Mouse (Mus musculus) lung, postnatal 0 days (tissue): Measurements from ENCODE around the gene Ndufs7. TPM values are rescaled to one million over a fixed set of nuclear protein-coding genes. Genes with fewer than 3 reads are reported as not detected.

Source experiments
- ATAC-seq: fragments of 200-750 bp; cut with Nextera tagmentation; 2 replicates; pipeline ENCODE4 v1.8.0; 2017; ENCODE audit warnings: moderate library complexity
- DNase-seq: peaks from one replicate; pipeline ENCODE4 v3.0.0-alpha.2; 2016; ENCODE audit warnings: low spot score
- H3K27ac ChIP-seq: fragments of 300-500 bp; sonication (generic); 2 replicates; pipeline ENCODE4 v1.5.1; 2014; ENCODE audit warnings: antibody characterized with exemption, mild to moderate bottlenecking, low read length, mixed read lengths
- H3K27me3 ChIP-seq: fragments of 300-500 bp; sonication (generic); replicated peaks from 2 replicates; pipeline ENCODE4 v1.6.1; 2014; ENCODE audit warnings: low read length, mixed read lengths; ENCODE audit not compliant: insufficient read depth
- H3K36me3 ChIP-seq: fragments of 300-500 bp; sonication (generic); 2 replicates; pipeline ENCODE4 v1.6.1; 2014; ENCODE audit warnings: low read length, mixed read lengths; ENCODE audit not compliant: insufficient read depth
- H3K4me1 ChIP-seq: fragments of 300-500 bp; sonication (generic); 2 replicates; pipeline ENCODE4 v1.6.1; 2014; ENCODE audit warnings: antibody characterized with exemption, low read depth, low read length, mixed read lengths; ENCODE audit not compliant: insufficient read depth
- H3K4me2 ChIP-seq: fragments of 300-500 bp; sonication (generic); replicated peaks from 2 replicates; pipeline ENCODE4 v1.6.1; 2014; ENCODE audit warnings: low read depth, mild to moderate bottlenecking, low read length, moderate library complexity, mixed read lengths
- H3K4me3 ChIP-seq: fragments of 300-500 bp; sonication (generic); 2 replicates; pipeline ENCODE4 v1.5.1; 2014; ENCODE audit warnings: low read depth, low read length
- H3K9ac ChIP-seq: fragments of 300-500 bp; sonication (generic); replicated peaks from 2 replicates; pipeline ENCODE4 v1.6.1; 2014; ENCODE audit warnings: low read depth, mild to moderate bottlenecking
- H3K9me3 ChIP-seq: fragments of 300-500 bp; sonication (generic); 2 replicates; pipeline ENCODE4 v1.6.1; 2016; ENCODE audit warnings: low read length, mixed read lengths
- CTCF ChIP-seq: IDR thresholded peaks from 2 replicates; pipeline ENCODE4 v1.5.1; 2016; ENCODE audit warnings: antibody characterized with exemption, mild to moderate bottlenecking
- EP300 ChIP-seq: IDR thresholded peaks from 2 replicates; pipeline ENCODE4 v1.6.1; 2016; ENCODE audit warnings: antibody characterized with exemption, mild to moderate bottlenecking, control low read depth
- WGBS: fragments of 180-500 bp; shearing (Covaris S2); extraction: QIAGEN DNeasy Blood & Tissue Kit; methylation state at CpG from one replicate; pipeline ENCODE4 v1.1.7; 2014; 5-methylcytosine and 5-hydroxymethylcytosine counted together
- polyA plus RNA-seq: library from polyadenylated mRNA; unstranded; fragments of >200 nt; fragmentation: Nextera tagmentation; extraction: Ambion mirVana; gene quantifications from 2 replicates; pipeline ENCODE4 v1.2.1, GENCODE M21; 2015

Gene Ndufs7
- polyA plus RNA-seq, 1 experiment from 2014 or later: 327 TPM

- TF ChIP-seq EP300 (no peak), CTCF (peak; percentile 21)
- no peak overlapping the region for H3K4me3 ChIP-seq
- WGBS: 7% methylated on average over 26 of the region's 26 CpGs
- H3K27ac ChIP-seq: no peak overlapping the region
- H3K27me3 ChIP-seq: peaks cover 33% of the 10 kb centered on the region
- no peak for ATAC-seq
- peaks cover 8% of the 10 kb centered on the region; the same call in 1 of the 2 replicates for H3K4me1 ChIP-seq
- peak; percentile 30 for DNase-seq
- H3K9me3 ChIP-seq: no peaks in the 10 kb centered on the region
- H3K36me3 ChIP-seq: peaks cover 7% of the 10 kb centered on the region; the same call in 1 of the 2 replicates
- no peak overlapping the region for H3K4me2 ChIP-seq
- no peak overlapping the region for H3K9ac ChIP-seq
Observed at GRCm38 (mm10) chr10:80298571-80299281, 49.8 kb downstream of the Ndufs7 start.

GRCm38 (mm10) chr10:80299301-80299700 lies 50.4 kb downstream of the Ndufs7 start:
- Histone ChIP-seq H3K27me3 (peaks cover 34% of the 10 kb centered on the region), H3K9ac (no peak overlapping the region)
- 11% methylated on average over 15 of the region's 15 CpGs for WGBS

GRCm38 (mm10) chr10:80299824-80300223 lies 50.9 kb downstream of the Ndufs7 start:
- no peaks in the 10 kb centered on the region for H3K36me3 ChIP-seq
- WGBS: 59% methylated on average over 10 of the region's 10 CpGs
- no peak overlapping the region for H3K27ac ChIP-seq
- H3K4me2 ChIP-seq: no peak overlapping the region
- H3K9me3 ChIP-seq: no peaks in the 10 kb centered on the region
- H3K27me3 ChIP-seq: peaks cover 39% of the 10 kb centered on the region
- ATAC-seq (no peak), DNase-seq (no peak)
- no peak overlapping the region for H3K9ac ChIP-seq
- peaks cover 8% of the 10 kb centered on the region; the same call in 1 of the 2 replicates for H3K4me1 ChIP-seq
- H3K4me3 ChIP-seq: no peak overlapping the region
- TF ChIP-seq EP300 (no peak), CTCF (no peak)

More at GRCm38 (mm10) chr10:80299301-80299700, 50.4 kb downstream of the Ndufs7 start:
- peaks cover 8% of the 10 kb centered on the region; the same call in 1 of the 2 replicates for H3K4me1 ChIP-seq
- no peak for TF ChIP-seq EP300
- no peak for TF ChIP-seq CTCF
- no peaks in the 10 kb centered on the region for H3K9me3 ChIP-seq
- no peak overlapping the region for H3K27ac ChIP-seq
- H3K4me2 ChIP-seq: no peak overlapping the region
- peaks cover 3% of the 10 kb centered on the region; the same call in 1 of the 2 replicates for H3K36me3 ChIP-seq
- H3K4me3 ChIP-seq: no peak overlapping the region
- ATAC-seq: no peak
- DNase-seq: no peak

DNA sequence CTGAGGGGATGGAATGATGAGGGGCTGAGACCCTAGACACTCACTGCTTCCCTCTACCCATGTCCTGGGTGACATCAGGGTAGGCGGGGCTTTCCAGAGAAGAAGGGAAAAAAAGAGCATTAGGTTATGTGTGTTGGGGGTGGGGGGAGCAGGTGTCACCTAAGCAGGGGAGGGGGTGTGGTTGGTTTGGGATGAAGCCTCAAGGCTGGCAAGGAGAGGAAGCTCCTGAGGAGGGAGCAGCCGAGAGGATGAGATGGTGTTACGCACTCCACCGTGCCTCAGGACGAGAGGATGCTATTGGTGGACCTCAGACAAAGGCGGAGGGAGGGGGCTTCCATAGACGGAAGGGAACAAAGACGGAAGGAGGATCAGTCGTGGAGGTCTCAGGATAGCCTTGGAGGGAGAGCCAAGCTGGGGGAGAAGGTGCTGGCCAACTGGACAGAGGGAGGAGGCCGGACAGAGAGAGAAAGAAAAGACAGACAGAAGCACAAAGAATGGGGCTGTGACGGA lies 51.8 kb downstream of the Ndufs7 start:
- 37% methylated on average over 11 of the region's 11 CpGs for WGBS
- peaks cover 41% of the 10 kb centered on the region for H3K27me3 ChIP-seq
- no peak overlapping the region for H3K4me2 ChIP-seq
- DNase-seq (no peak), ATAC-seq (no peak)
- peaks cover 8% of the 10 kb centered on the region; the same call in 1 of the 2 replicates for H3K4me1 ChIP-seq
- no peaks in the 10 kb centered on the region for H3K9me3 ChIP-seq
- H3K9ac ChIP-seq: no peak overlapping the region
- H3K36me3 ChIP-seq: no peaks in the 10 kb centered on the region
- TF ChIP-seq EP300: no peak
- TF ChIP-seq CTCF: no peak
- no peak overlapping the region for H3K27ac ChIP-seq
- H3K4me3 ChIP-seq: no peak overlapping the region

- WGBS: 77% methylated on average over 10 of the region's 10 CpGs
- no peaks in the 10 kb centered on the region for H3K9me3 ChIP-seq
- H3K4me1 ChIP-seq: peaks cover 5% of the 10 kb centered on the region; the same call in 1 of the 2 replicates
- ATAC-seq: no peak
- H3K4me3 ChIP-seq: no peak overlapping the region
- no peak overlapping the region for H3K9ac ChIP-seq
- peak overlapping the region; percentile 51; the same call in 1 of the 2 replicates for H3K27ac ChIP-seq
- H3K27me3 ChIP-seq: peaks cover 41% of the 10 kb centered on the region
- peak; percentile 4 for DNase-seq
- no peaks in the 10 kb centered on the region for H3K36me3 ChIP-seq
- no peak overlapping the region for H3K4me2 ChIP-seq
- TF ChIP-seq CTCF (no peak), EP300 (no peak)
Observed at GRCm38 (mm10) chr10:80301256-80302081, 52.5 kb downstream of the Ndufs7 start.

GRCm38 (mm10) chr10:80302082-80302355 lies 53.1 kb downstream of the Ndufs7 start:
- no peaks in the 10 kb centered on the region for H3K36me3 ChIP-seq
- H3K27ac ChIP-seq: peak overlapping the region; percentile 51; the same call in 1 of the 2 replicates
- no peak for DNase-seq
- peaks cover 41% of the 10 kb centered on the region for H3K27me3 ChIP-seq
- 36% methylated on average over 5 of the region's 5 CpGs for WGBS
- H3K9ac ChIP-seq: no peak overlapping the region
- no peaks in the 10 kb centered on the region for H3K9me3 ChIP-seq
- TF ChIP-seq EP300 (no peak), CTCF (no peak)
- peaks cover 5% of the 10 kb centered on the region; the same call in 1 of the 2 replicates for H3K4me1 ChIP-seq
- H3K4me3 ChIP-seq: no peak overlapping the region
- H3K4me2 ChIP-seq: 0 out of 2 replicates have a peak overlapping the region, but pooled peaks have one; percentile 14
- ATAC-seq: no peak
